18 mouse cellular contexts compared by ENCODE assay signal in genomic region chr2:59655471-59655870, GRCm38 (mm10). TPM values are rescaled to one million over a fixed set of nuclear protein-coding genes. Genes with fewer than 3 reads are reported as not detected.
DNase-seq lines count a peak whose midpoint lies in the region; ATAC-seq and TF ChIP-seq lines count a peak whose summit lies in the region.
"Had no signal": no experiment of that assay in that cellular context is flagged by ENCODE, and none has a peak within 500 bp of the region (broad histone marks: within the 10 kb centered on the region; RNA-seq: fewer than 3 reads in every experiment).

No protein-coding gene starts in this region.

- no peaks in the 10 kb centered on the region for H3K9me3 ChIP-seq in forebrain, embryonic 14.5 days (replicated peaks; ENCODE audit: control insufficient read depth, low read length)
- no peaks in the 10 kb centered on the region for H3K9me3 ChIP-seq in forebrain, embryonic 12.5 days
- H3K9me3 ChIP-seq in midbrain, embryonic 13.5 days: no peaks in the 10 kb centered on the region
- H3K9me3 ChIP-seq: hindbrain, embryonic 10.5 days; midbrain, embryonic 10.5 days had no signal

- peaks cover 22% of the 10 kb centered on the region for H3K4me1 ChIP-seq in forebrain, embryonic 14.5 days (ENCODE audit: control insufficient read depth, insufficient read depth, low read length)
- H3K4me1 ChIP-seq in forebrain, embryonic 12.5 days: peaks cover 40% of the 10 kb centered on the region
- H3K4me1 ChIP-seq in midbrain, embryonic 13.5 days (replicated peaks): peaks cover 24% of the 10 kb centered on the region

- TF ChIP-seq CTCF in left cerebral cortex, adult 2 months (IDR thresholded peaks at IDR 0.05): no peak

- H3K4me3 ChIP-seq in forebrain, embryonic 14.5 days (ENCODE audit: low read depth, low read length): no peak overlapping the region
- no peak overlapping the region for H3K4me3 ChIP-seq in forebrain, embryonic 12.5 days (replicated peaks)
- H3K4me3 ChIP-seq in midbrain, embryonic 13.5 days (replicated peaks): no peak overlapping the region
- no peak overlapping the region for H3K4me3 ChIP-seq in left cerebral cortex, adult 2 months
- H3K4me3 ChIP-seq: hindbrain, embryonic 10.5 days; midbrain, embryonic 10.5 days had no signal

- no peak overlapping the region for H3K27ac ChIP-seq in forebrain, embryonic 14.5 days (ENCODE audit: low read depth, low read length)
- no peak overlapping the region for H3K27ac ChIP-seq in forebrain, embryonic 12.5 days
- H3K27ac ChIP-seq in midbrain, embryonic 13.5 days: no peak overlapping the region
- no peak overlapping the region for H3K27ac ChIP-seq in left cerebral cortex, adult 2 months
- H3K27ac ChIP-seq: hindbrain, embryonic 10.5 days; liver, embryonic 14.5 days; macrophage; midbrain, embryonic 10.5 days had no signal

- H3K27me3 ChIP-seq in forebrain, embryonic 14.5 days (replicated peaks; ENCODE audit: control insufficient read depth, insufficient read depth, low read length): no peaks in the 10 kb centered on the region
- H3K27me3 ChIP-seq in forebrain, embryonic 12.5 days: no peaks in the 10 kb centered on the region
- peaks cover 65% of the 10 kb centered on the region for H3K27me3 ChIP-seq in midbrain, embryonic 13.5 days

- peak; percentile 44 for DNase-seq in forebrain, embryonic 14.5 days (ENCODE audit: low spot score)
- DNase-seq in layer of hippocampus, adult 18-20 months (ENCODE audit: low spot score in 2 of 2): peak; percentile 48 to 75
- no peak for DNase-seq in layer of hippocampus, adult 9-10 months (ENCODE audit: low spot score)
- DNase-seq in cerebellum, adult 11-12 months: peak; percentile 72
- DNase-seq in cerebellum, postnatal 36 days: peak; percentile 38 to 51
- no peak for DNase-seq in left cerebral cortex, adult 2 months (ENCODE audit: extremely low spot score in 1 of 2, low spot score in 2 of 2)
- DNase-seq: B cell, adult 2 months; embryo, embryonic 11 days; gastrocnemius, postnatal 10 days; heart, adult 18-20 months; kidney, adult 8-10 months; kidney, postnatal 25 days had no signal

- intact Hi-C loops in left cerebral cortex, adult 2 months (cut with DNase I): no loop called here

- no peak overlapping the region for H3K4me2 ChIP-seq in forebrain, embryonic 14.5 days (ENCODE audit: low read length)
- H3K4me2 ChIP-seq in forebrain, embryonic 12.5 days: no peak overlapping the region
- H3K4me2 ChIP-seq in midbrain, embryonic 13.5 days (replicated peaks): no peak overlapping the region

- 23% methylated on average over 7 of the region's 7 CpGs for WGBS in forebrain, embryonic 14.5 days
- WGBS in forebrain, embryonic 12.5 days: 39% methylated on average over 7 of the region's 7 CpGs
- 42% methylated on average over 7 of the region's 7 CpGs for WGBS in midbrain, embryonic 13.5 days

- H3K36me3 ChIP-seq in forebrain, embryonic 14.5 days (ENCODE audit: control insufficient read depth, insufficient read depth, low read length): no peaks in the 10 kb centered on the region
- no peaks in the 10 kb centered on the region for H3K36me3 ChIP-seq in forebrain, embryonic 12.5 days (replicated peaks)
- no peaks in the 10 kb centered on the region for H3K36me3 ChIP-seq in midbrain, embryonic 13.5 days
- H3K36me3 ChIP-seq: hindbrain, embryonic 10.5 days; midbrain, embryonic 10.5 days had no signal

- no peak overlapping the region for H3K9ac ChIP-seq in forebrain, embryonic 14.5 days (ENCODE audit: low read length)
- no peak overlapping the region for H3K9ac ChIP-seq in forebrain, embryonic 12.5 days
- no peak overlapping the region for H3K9ac ChIP-seq in midbrain, embryonic 13.5 days (replicated peaks)
- H3K9ac ChIP-seq: liver, embryonic 14.5 days had no signal

- no peak for ATAC-seq in forebrain, embryonic 14.5 days
- no peak for ATAC-seq in forebrain, embryonic 12.5 days (ENCODE audit: low FRiP score)
- no peak for ATAC-seq in midbrain, embryonic 13.5 days

RNA-seq across cellular contexts. Expression of gene Tanc1, which starts 43.6 kb away (rescaled TPM):
- polyA plus RNA-seq in forebrain, embryonic 14.5 days (2014; fragmentation: Nextera tagmentation; extraction: Ambion mirVana): 4.9 and 5.9 TPM in 2 replicates
- polyA plus RNA-seq in forebrain, embryonic 12.5 days (2016; fragmentation: Nextera tagmentation; extraction: Ambion mirVana): 20.0 and 23.6 TPM in 2 replicates
- 100 to 1,000 TPM; 109 to 114 TPM for total RNA-seq in layer of hippocampus, adult 18-20 months (2021)
- 5.1 and 5.5 TPM in 2 replicates for polyA plus RNA-seq in midbrain, embryonic 13.5 days (2015; fragmentation: Nextera tagmentation; extraction: Ambion mirVana)
- 10 to 100 TPM; 26.3 to 32.3 TPM for total RNA-seq in left cerebral cortex, adult 2 months (2021)

Comparison
In these comparisons a context has a peak if more than half of its experiments do, and no peak if none do; other contexts are left out.
1. DNase-seq: peak in forebrain, embryonic 14.5 days (single experiment), layer of hippocampus, adult 18-20 months (2 of 2), cerebellum, adult 11-12 months (single experiment) and cerebellum, postnatal 36 days (2 of 2); none in layer of hippocampus, adult 9-10 months (single experiment) and left cerebral cortex, adult 2 months (0 of 2).